Mouse (Mus musculus): ENCODE data around the gene Cox14. TPM values are rescaled to one million over a fixed set of nuclear protein-coding genes. Genes with fewer than 3 reads are reported as not detected.
"Not testable (repeated sequence)": the region's sequence is repeated elsewhere in the genome, so short reads cannot be mapped to it uniquely, and the experiment has no call there.

The Cox14 gene
- total RNA-seq (2021), result 100 to 1,000 TPM; 227 to 229 TPM

DNA sequence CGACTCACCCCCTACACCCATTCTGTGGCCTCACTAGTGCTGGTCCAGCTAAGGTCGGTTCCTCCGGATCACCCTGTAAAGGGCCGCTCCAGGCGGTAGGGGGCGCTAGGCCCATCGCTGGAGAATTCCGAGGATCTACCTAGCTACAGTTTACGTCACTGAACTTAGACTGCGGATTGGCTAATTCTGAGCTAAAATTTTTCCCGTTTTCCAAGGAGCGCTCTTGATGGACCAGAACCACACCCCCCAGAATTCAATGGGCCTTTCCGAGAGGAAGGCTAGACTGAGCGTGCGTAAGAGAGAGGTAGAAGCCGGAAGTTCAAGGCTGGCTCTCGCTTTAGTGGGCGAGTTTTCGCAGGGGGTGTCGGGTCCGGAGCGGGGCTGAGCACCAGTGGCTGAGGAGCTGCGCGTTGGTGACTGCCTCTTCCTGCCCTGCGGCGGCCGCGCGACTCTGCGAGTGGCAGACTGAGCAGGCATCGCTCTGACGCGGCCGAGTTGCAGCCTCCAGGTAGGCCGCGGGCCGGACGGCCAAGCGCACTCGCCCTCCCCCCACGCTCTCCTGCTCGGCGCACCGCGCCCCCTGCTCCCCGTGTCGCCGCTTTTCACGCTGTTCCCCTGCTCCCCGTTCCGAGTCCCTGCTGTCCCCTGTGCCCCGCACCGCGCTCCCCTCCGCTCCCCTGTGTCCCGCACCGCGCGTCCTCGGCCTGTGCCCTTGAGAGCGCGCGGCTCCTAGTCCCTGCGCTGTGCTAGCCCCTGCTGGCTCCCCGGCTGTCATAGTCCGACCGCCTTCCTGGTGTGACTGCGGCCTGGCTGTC, at the start of gene Cox14:
Gene Cox14 (plus strand): TSS at position 278 of the 815 bp plus-strand sequence.
- intact Hi-C loops (cut with DNase I), result loop anchor here (2.0 kb wide), 1 partner anchor 53 kb away; no protein-coding TSS in a partner anchor

DNA sequence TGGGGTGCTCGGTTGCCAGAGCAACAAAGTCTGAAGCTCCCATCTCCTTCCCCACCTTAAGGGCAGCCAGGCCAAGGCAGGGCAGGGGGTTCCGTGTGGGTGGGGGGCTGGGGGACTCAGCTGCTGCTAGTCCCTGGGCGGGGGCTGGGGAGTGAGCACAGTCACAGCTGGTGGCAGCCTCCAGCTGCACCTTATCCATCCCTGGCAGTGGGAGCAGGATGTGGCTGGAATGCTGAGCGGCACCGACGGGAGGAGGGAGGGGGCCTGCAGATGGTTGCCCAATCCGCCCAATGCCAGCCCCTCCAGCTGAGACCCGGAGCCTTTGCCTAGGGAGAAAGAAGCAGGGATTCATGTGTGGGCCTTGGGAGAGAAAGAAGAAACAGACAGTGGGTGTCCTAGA, 48.3 kb upstream of the Cox14 start:
- DNase-seq (ENCODE audit: low spot score), result no peak
- intact Hi-C loops (cut with DNase I), result loop anchor here (10.0 kb wide), 1 partner anchor 672 kb away; no protein-coding TSS in a partner anchor

More for the DNA sequence above, at the start of gene Cox14:
- DNase-seq (ENCODE audit: low spot score), result peak; percentile 92

DNA sequence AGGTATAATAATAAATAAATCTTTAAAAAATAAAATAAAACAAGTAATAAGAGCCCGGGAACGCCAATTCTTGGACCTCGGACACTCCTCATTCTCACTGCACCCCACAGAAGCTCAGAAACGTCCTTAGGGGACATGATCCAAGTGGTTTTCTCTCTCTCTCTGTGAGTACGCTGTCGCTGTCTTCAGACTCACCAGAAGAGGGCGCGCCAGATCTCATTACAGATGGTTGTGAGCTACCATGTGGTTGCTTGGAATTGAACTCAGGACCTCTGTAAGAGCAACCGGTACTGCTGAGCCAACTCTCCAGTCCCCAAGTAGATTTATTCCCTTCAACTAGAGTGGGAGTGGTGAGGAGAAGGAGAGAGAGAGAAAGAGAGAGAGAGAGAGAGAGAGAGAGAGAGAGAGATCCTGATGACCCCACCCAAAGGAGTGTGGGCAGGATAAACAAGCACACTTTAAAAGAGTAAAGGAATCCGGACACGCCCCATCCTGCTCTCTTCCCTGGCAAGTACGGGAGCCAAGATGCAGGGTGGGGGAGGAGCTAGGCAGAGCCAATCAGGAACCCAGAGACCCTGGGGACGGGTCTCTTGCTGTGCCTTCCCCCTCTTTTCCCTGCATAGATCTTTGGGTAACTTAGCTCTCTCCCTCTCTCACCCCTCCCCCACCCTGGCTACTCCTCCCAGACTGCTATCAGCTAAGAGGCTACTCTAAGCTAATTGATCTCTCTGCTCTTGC, 47.2 kb upstream of the Cox14 start:
- intact Hi-C loops (cut with DNase I), result loop anchor here (10.0 kb wide), 1 partner anchor 673 kb away; no protein-coding TSS in a partner anchor
- no peak for DNase-seq (ENCODE audit: low spot score)

DNA sequence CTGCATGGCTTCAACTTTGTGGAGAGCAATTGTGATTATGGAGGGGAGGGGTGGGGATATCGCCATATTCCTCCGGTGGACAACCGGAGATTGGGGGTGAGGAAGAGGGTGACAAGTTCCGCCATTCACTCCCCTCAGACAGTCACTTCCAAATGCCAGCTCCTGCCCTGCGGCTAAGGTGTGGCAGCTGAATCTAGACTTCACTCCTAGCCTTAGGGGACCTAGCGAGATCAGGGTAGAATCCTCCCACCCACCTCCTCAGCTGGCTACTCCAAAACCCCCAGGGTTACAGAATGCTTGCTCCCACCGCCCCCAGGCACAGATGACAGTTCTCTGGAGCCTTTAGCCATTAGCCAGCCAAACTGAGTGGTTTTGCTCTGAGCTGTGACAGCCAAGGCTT, 46.4 kb upstream of the Cox14 start:
- intact Hi-C loops (cut with DNase I), result loop anchor here (10.0 kb wide), 1 partner anchor 674 kb away; no protein-coding TSS in a partner anchor

DNA sequence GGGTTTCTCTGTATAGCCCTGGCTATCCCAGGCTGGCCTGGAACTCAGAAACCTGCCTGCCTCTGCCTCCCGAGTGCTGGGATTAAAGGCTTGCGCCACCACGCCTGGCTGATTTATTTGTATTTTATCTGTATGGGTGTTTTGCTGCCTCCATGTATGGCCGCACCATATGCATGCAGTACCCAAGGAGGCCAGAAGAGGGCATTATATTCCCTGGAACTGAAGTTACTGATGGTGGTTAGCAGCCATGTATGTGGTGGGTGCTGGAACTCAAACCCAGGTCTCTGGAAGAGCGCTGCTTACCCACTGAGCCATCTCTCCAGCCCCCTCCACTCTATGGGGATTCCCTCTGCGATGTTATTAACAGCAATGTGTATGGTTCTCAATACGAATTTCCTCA, 42.5 kb upstream of the Cox14 start:
- intact Hi-C loops (cut with DNase I), result no loop called here
- no peak for DNase-seq (ENCODE audit: low spot score)

More for the DNA sequence above, 46.4 kb upstream of the Cox14 start:
- no peak for DNase-seq (ENCODE audit: low spot score)

DNA sequence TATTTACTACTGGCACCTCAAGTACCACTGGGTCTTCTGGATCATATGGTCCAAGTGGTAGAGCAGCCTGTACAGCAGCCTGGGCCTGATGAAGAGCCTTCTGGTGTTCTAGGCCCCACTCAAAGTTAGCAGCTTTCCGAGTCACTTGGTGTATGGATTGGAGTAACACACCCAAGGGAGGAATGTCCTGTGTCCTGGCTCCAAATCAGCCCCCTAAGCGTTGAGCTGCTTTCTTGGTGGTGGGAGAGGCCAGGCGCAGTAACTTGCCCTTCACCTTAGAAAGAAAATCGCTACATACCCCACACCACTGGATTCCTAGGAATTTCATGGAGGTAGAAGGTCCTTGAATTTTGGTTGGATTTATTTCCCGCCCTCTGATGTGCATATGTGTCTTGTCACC, 41.3 kb upstream of the Cox14 start:
- intact Hi-C loops (cut with DNase I), result no loop called here
- no peak for DNase-seq (ENCODE audit: low spot score)

DNA sequence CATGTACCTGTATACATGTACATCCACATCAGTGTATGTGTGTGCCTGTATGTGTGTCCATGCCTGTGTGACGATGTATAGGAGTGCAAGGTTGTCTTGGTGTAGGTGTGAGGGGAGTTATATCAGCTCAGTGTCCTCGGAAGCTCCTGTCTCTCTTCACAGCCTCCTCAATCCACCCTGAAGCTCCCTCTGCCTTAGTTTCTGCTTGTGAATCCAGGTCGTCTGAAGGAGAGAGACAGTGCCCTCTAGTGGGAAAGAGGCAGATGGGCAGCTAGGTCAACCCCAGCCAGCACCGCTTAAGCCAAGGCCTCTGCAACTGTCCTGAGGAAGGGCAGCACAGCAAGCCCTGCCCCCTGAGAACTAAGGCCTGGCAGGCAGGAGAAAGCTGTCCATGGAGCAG, 36.7 kb upstream of the Cox14 start:
- intact Hi-C loops (cut with DNase I), result loop anchor here (1.0 to 5.0 kb wide), 2 partner anchors 92 to 191 kb away; no protein-coding TSS in a partner anchor
- no peak for DNase-seq (ENCODE audit: low spot score)

DNA sequence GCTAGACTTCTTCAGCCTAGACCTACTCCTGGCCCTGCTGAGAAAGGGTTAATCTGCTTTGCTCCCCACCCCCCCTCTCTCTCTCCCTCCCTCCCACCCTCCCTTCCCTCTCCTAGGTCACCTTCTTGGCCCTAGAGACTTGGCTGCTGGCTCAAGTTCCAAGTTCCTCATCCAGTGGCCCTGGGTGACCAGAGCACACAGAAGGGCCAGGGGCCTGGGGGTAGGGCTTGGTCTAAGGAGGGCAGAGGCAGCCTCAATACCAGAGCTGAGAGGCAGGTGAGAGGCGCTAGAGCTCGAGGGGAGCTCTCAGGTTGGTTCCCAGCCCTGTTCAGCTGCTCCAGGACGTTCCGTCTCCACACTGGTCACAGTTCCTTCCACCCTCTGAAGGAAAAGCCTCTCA, 34.5 kb upstream of the Cox14 start:
- intact Hi-C loops (cut with DNase I), result no loop called here
- DNase-seq (ENCODE audit: low spot score), result no peak

DNA sequence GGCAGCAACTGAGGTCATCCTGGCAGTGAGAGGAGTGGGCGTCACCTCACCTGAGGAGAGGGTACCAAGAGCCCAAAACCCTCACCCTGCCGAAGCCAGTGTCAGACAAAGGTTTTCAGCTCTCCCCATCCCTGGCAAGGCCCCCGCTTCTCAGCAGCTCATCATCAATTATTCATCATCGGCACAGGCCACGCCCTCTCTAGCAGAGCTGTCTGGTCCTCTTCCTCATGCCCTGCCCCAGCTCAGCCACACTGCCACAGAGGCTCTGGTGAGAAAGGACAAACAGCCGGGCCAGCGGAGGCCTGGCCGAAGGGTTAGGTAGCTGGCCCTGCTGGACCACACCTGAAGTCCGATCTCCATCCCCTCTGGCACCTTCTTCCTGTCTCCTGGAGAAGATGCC, 33.4 kb upstream of the Cox14 start:
- DNase-seq (ENCODE audit: low spot score), result no peak
- intact Hi-C loops (cut with DNase I), result no loop called here

DNA sequence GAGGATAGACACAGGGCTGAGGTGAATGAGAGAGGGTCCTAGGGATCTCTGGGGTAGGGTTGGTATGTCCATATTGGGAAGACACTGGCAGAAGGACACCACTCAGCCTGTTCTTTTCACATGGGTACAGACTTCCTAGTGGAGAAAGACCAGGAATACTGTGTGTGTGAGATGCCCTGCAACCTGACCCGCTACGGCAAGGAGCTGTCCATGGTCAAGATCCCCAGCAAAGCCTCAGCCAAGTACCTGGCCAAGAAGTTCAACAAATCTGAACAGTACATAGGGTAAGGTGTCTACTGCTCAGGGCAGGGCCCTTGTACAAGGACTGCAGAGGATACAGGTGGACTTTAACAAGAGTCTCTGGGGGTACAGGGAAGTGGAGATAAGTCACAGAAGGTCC, 28.1 kb upstream of the Cox14 start:
- intact Hi-C loops (cut with DNase I), result no loop called here
- DNase-seq (ENCODE audit: low spot score), result no peak

DNA sequence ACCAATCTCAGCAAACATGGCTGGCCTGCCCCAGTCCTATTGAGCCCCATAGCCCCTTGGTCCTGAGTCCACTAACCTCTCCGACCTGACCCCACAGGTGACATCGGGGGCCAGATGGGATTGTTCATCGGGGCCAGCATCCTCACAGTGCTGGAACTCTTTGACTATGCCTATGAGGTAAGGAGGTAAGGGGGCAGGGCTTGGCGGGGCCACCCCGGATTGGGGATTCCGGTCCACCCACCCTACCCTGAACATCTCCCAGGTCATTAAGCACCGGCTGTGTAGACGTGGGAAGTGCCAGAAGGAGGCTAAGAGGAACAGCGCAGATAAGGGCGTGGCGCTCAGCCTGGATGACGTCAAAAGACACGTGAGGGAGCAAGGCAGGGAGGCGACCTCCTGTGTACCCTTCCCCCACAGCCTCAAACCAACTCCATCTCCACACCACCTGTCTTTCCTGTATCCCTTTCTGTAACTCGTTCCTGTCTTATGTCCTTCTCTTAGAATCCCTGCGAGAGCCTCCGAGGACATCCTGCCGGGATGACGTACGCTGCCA, 26.8 kb upstream of the Cox14 start:
- intact Hi-C loops (cut with DNase I), result no loop called here
- no peak for DNase-seq (ENCODE audit: low spot score)

DNA sequence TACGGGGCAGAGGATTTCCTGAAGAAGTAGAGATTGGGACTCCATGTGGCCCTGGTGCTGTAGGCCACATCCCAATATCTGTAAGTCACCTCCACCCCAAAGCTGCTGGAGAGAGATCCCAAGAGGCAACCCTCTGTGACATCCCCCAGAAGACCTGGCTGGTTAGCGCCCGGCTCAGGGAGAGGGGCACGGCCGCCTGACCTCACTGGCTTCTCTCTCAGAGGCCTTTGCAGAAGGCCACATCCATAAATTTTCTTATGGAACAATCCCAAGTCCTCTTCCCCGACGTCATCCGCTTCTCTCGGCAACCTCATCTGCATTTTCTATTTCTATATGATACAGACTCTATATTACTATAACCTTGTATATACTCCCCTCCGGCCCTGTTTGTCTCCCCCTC, 25.7 kb upstream of the Cox14 start:
- no peak for DNase-seq (ENCODE audit: low spot score)
- intact Hi-C loops (cut with DNase I), result no loop called here

DNA sequence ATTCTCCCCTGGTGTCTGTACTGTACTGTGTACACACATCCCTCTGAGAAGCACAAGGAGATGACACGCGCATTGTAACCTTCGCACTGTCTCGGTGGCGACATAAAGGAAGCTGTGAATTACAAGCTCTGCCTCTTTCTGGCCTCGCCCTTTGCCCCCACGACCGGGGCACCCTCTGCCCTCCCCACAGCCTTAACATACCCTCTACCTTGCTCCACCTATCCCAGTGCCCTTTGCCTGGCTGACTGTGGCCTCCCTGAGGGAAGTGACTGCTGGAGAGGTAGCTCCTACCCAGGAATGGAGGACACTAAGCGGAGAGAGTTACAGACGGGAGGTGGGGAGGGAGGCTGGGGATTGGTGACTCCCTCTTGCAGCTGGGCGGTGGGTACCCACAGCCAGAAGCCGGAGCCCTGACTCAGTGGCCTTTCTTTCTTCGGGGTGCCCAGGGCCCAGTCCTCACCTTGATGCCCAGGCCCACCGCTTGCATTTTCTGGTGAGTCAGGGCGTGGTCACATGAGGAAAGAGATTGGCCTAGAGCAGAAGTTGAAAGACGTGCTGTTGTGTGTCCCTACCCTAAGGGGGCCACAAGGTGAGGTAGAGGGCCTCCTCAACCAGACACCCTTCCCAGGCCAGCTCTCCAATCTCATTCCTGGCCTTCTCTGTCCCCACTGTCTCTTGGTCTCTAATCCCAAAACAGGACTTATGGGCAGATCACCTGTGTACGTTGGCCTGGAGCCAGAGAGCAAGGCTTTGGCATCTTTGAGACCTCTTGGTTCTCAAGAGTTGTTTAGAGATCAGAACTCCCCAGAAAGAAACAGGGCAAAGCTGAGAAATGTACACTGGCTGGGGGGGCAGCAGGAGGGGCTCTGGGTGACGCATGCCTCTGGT, 25.0 kb upstream of the Cox14 start:
- intact Hi-C loops (cut with DNase I), result no loop called here
- no peak for DNase-seq (ENCODE audit: low spot score)

DNA sequence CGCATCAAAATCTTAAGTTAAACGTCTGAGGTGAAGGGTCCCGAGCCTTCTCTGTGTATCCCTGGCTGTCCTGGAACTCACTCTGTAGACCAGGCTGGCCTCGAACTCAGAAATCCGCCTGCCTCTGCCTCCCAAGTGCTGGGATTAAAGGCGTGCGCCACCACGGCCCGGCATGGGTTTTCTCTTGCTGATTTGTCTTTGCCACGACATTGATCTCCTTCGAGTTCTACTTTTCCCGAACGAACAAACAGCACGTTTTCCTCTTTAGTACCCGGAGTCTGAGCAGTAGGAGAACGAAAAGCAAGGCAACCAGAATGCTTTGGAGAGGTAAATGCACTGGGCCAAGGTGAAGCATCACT, 23.8 kb upstream of the Cox14 start:
- DNase-seq (ENCODE audit: low spot score); intact Hi-C loops (cut with DNase I): not testable (repeated sequence)

DNA sequence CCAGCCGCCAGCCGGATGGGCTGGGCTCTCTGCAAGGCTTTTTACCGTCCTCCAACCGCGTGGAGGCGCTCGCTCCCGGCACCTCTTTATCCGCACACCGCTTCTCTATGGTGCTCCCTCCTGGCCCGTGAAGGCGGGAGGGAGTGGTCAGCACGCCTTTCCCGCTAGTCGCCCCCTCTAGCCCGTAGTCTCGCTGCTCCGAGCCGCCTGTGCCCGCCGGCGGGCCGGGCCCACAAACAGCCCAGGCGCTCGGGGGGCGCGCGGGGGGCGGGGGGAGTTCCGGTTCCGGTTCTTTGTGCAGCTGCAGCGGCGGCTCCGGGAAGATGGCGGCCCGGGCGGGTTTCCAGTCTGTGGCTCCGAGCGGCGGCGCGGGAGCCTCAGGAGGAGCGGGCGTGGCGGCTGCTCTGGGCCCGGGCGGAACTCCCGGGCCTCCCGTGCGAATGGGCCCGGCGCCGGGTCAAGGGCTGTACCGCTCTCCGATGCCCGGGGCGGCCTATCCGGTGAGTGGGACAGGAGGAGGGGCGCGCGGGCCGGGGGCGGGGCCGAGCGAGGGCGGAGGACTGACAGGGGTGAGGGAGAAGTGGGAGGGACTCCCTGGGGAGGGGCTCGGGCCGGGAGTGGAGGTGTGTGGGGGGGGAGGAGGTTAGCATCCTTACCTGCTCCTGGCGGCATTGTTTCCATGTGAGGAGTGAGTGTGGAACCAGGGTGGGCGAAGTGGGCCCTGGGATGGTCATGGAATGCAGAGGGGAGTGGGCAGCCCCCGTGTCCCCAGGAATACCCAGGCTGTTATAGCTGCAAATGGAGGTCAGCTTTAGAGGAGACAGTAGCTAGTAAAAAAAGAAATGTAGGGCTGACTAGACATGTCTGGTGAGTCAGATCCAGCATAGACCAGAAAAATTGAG, 23.2 kb upstream of the Cox14 start, which contains the start of gene Smarcd1:
Gene Smarcd1 (plus strand): TSS at position 131 of the 902 bp plus-strand sequence.
- peak; percentile 85 for DNase-seq (ENCODE audit: low spot score)
- intact Hi-C loops (cut with DNase I), result loop anchor here (2.0 kb wide), 1 partner anchor 71 kb away; the partner anchor contains the start of gene Cers5

DNA sequence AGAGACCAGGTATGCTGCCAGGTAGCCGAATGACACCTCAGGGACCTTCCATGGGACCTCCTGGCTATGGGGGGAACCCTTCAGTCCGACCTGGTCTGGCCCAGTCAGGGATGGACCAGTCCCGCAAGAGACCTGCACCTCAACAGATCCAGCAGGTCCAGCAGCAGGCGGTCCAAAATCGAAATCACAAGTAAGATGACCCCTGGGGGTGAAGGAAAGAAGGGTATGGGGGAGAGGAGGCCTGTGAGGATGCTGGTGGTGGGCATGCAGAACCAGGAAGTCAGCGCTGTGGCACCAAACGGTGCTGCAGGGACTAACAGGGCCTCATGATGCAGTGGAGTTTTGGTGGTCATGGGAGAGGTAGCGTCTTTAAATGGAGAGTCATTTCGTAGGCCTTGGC, 22.3 kb upstream of the Cox14 start:
- intact Hi-C loops (cut with DNase I), result loop anchor here (2.0 kb wide), 1 partner anchor 70 kb away; the partner anchor contains the start of gene Cers5
- no peak for DNase-seq (ENCODE audit: low spot score)

DNA sequence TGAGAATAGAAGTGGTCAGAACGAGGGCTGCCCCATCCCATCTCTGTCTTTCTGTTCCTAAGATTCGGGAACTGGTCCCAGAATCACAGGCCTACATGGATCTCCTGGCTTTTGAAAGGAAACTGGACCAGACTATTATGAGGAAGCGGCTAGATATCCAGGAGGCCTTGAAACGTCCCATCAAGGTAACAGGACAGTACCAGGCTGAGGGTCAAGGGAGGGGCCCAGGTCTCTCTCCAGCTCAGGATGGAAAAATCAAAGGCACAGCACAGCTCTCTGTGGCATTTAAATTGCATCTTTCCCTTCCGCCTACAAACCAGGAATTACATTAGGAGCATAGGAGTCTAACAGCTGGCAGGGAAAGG, 21.8 kb upstream of the Cox14 start:
- no peak for DNase-seq (ENCODE audit: low spot score)
- intact Hi-C loops (cut with DNase I), result loop anchor here (2.0 kb wide), 1 partner anchor 69 kb away; the partner anchor contains the start of gene Cers5

DNA sequence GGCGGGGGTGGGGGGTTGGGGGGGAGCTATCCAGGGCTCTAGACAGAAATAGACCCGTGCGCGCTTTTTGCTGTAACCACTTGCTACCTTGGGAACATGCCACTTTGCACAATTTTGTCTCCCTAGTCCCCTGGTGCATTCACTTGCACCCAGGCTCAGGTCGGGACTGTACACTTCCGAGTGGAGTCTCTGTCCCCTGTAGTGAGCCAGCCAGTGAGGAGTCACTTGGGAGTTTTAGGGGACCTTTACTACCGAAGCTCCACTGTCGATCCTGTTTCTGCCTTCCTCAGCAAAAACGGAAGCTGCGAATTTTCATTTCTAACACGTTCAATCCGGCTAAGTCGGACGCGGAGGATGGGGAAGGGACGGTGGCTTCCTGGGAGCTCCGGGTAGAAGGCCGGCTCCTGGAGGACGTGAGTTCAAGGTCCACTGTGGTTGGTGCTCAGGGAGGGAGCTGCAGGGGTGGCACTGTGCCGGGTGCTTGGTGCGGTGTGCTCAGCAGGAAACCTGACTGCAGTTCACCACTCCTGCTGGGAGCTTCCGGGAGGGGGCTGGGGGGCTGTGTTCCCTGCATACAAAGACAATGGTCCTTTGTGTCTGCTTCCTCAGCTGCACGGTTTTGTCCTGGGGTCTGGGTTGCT, 21.3 kb upstream of the Cox14 start:
- no peak for DNase-seq (ENCODE audit: low spot score)
- intact Hi-C loops (cut with DNase I), result no loop called here

Data from heart, postnatal 25 days (tissue).